Mouse (Mus musculus): Measurements from ENCODE around the gene Tmsb15b1. TPM values are rescaled to one million over a fixed set of nuclear protein-coding genes. Genes with fewer than 3 reads are reported as not detected.
"Not testable (repeated sequence)": the region's sequence is repeated elsewhere in the genome, so short reads cannot be mapped to it uniquely, and the experiment has no call there.

Gene Tmsb15b1
- polyA plus RNA-seq, 1 experiment from 2014 or later = 13.7 TPM

DNA sequence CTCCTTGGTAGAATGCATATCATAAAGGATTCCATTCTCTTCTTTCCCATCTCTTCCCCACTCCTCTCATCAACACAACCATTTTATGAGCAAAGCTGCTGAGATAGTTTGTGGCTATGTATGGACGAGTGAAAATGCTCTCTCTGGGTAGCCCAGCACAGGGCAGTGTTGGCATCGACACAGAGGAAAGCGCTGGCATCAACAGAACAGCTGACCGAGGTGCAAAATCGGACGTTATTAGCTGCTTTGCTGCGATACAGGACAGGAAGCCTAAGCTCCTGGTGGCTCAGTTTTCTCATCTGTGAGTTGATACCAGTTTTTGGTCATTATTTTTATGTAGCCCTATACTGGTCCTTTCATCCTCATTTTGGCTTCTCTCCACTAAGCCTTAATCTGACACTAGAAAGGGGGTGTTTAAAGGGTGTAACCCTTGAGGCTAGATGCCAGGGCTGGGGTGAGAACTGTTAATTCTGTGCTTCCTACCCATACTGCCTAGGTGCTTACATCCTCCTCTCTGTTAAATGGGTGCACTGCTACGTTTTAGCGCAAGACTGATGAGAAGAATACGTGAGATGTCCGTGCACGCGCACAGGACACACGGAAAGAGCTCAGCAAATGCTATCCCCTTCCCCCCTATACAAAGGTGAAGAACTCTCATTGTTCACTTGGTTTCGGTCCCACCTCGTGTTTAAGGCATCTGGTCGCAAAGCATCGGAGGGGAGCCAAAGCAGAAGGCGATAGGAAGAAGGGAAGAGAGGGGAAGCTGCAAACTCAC, 15.7 kb upstream of the Tmsb15b1 start:
- ATAC-seq (ENCODE audit: insufficient number of reproducible peaks, insufficient read depth, low FRiP score, low read depth) = no peak
- 19% methylated on average over 19 of the region's 19 CpGs for WGBS

GRCm38 (mm10) chrX:136991274-136991673, 14.6 kb upstream of the Tmsb15b1 start:
- 42% methylated on average over 2 of the region's 2 CpGs for WGBS
- Histone ChIP-seq H3K36me3 (ENCODE audit: control insufficient read depth, insufficient read depth, low read length) (no peaks in the 10 kb centered on the region), H3K4me3 (ENCODE audit: control insufficient read depth in 1 of 2, insufficient read depth in 1 of 2, low read depth in 1 of 2, low read length in 2 of 2) (no peak overlapping the region), H3K4me2 (ENCODE audit: low read length) (no peak overlapping the region), H3K9me3 (ENCODE audit: control insufficient read depth, low read length) (no peaks in the 10 kb centered on the region), H3K9ac (ENCODE audit: low read length) (no peak overlapping the region), H3K27me3 (ENCODE audit: control insufficient read depth, insufficient read depth, low read length) (no peaks in the 10 kb centered on the region), H3K27ac (replicated peaks in 1 of 2; ENCODE audit: control insufficient read depth in 1 of 2, insufficient read depth in 1 of 2, low read depth in 2 of 2, low read length in 2 of 2) (no peak overlapping the region), H3K4me1 (ENCODE audit: control insufficient read depth in 2 of 2, insufficient read depth in 2 of 2, low read length in 2 of 2) (no peaks in the 10 kb centered on the region; a peak in 1 of 4 replicates)
- no peak for ATAC-seq (ENCODE audit: insufficient number of reproducible peaks, insufficient read depth, low FRiP score, low read depth)

More for the DNA sequence above, 15.7 kb upstream of the Tmsb15b1 start:
- Histone ChIP-seq H3K4me1 (ENCODE audit: control insufficient read depth in 2 of 2, insufficient read depth in 2 of 2, low read length in 2 of 2) (no peaks in the 10 kb centered on the region; a peak in 1 of 4 replicates), H3K27me3 (ENCODE audit: control insufficient read depth, insufficient read depth, low read length) (no peaks in the 10 kb centered on the region), H3K36me3 (ENCODE audit: control insufficient read depth, insufficient read depth, low read length) (no peaks in the 10 kb centered on the region), H3K4me2 (ENCODE audit: low read length) (peak overlapping the region; percentile 72), H3K9ac (ENCODE audit: low read length) (peak overlapping the region; percentile 38), H3K27ac (replicated peaks in 1 of 2; ENCODE audit: control insufficient read depth in 1 of 2, insufficient read depth in 1 of 2, low read depth in 2 of 2, low read length in 2 of 2) (no peak overlapping the region), H3K4me3 (ENCODE audit: control insufficient read depth in 1 of 2, insufficient read depth in 1 of 2, low read depth in 1 of 2, low read length in 2 of 2) (peak overlapping the region; percentile 37 to 39), H3K9me3 (ENCODE audit: control insufficient read depth, low read length) (no peaks in the 10 kb centered on the region)

DNA sequence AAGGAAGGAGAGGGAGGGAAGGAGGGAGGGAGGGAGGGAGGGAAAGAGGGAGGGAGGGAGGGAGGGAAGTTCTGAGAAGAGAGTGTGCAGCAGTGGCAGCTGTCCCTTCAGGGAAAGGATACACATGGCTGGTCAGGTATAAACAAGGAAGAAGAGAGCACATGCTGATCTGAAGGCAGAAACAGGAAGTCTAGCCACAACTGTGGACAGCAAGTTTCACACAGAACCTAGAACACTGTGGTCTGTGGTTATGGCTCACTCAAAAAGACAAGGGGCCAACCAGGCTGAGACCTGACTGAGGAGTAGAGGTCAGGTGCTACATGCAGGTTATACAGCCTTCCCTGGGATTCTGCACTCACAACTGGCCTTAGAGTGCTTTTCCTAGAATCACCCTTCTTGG, 9.4 kb upstream of the Tmsb15b1 start:
- no peak for ATAC-seq (ENCODE audit: insufficient number of reproducible peaks, insufficient read depth, low FRiP score, low read depth)
- no peak overlapping the region for H3K27ac ChIP-seq (replicated peaks in 1 of 2; ENCODE audit: control insufficient read depth in 1 of 2, insufficient read depth in 1 of 2, low read depth in 2 of 2, low read length in 2 of 2)

DNA sequence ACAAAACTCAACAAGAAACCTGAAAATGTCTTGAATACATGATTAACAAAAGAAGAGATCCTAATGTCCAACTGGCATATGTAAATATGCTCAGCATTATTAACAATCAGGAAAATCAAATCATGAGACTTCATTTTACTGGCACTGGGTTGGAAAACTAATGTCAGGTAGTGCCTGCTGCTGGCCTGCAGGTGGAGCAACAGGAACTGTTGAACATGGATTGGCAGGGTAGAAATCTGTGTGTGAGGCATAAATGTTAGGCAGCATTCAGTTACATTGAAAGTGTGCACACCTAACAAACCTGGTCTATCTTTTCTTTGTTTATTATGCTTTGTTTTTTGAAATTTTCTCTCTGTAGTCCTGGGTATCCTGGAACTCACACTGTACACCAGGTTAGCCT, 1.9 kb upstream of the Tmsb15b1 start:
- Histone ChIP-seq H3K4me1 (ENCODE audit: control insufficient read depth in 2 of 2, insufficient read depth in 2 of 2, low read length in 2 of 2) (no peaks in the 10 kb centered on the region), H3K36me3 (ENCODE audit: control insufficient read depth, insufficient read depth, low read length) (no peaks in the 10 kb centered on the region), H3K4me2 (ENCODE audit: low read length) (no peak overlapping the region), H3K27ac (replicated peaks in 1 of 2; ENCODE audit: control insufficient read depth in 1 of 2, insufficient read depth in 1 of 2, low read depth in 2 of 2, low read length in 2 of 2) (no peak overlapping the region), H3K27me3 (ENCODE audit: control insufficient read depth, insufficient read depth, low read length) (no peaks in the 10 kb centered on the region), H3K9ac (ENCODE audit: low read length) (no peak overlapping the region), H3K4me3 (ENCODE audit: control insufficient read depth in 1 of 2, insufficient read depth in 1 of 2, low read depth in 1 of 2, low read length in 2 of 2) (no peak overlapping the region), H3K9me3 (ENCODE audit: control insufficient read depth, low read length) (no peaks in the 10 kb centered on the region)
- no peak for ATAC-seq (ENCODE audit: insufficient number of reproducible peaks, insufficient read depth, low FRiP score, low read depth)

More for the DNA sequence above, 9.4 kb upstream of the Tmsb15b1 start:
- no peak overlapping the region for H3K9ac ChIP-seq (ENCODE audit: low read length)
- H3K36me3 ChIP-seq (ENCODE audit: control insufficient read depth, insufficient read depth, low read length) = no peaks in the 10 kb centered on the region
- no peaks in the 10 kb centered on the region for H3K4me1 ChIP-seq (ENCODE audit: control insufficient read depth in 2 of 2, insufficient read depth in 2 of 2, low read length in 2 of 2)
- no peak overlapping the region for H3K4me2 ChIP-seq (ENCODE audit: low read length)
- no peaks in the 10 kb centered on the region for H3K27me3 ChIP-seq (ENCODE audit: control insufficient read depth, insufficient read depth, low read length)
- no peaks in the 10 kb centered on the region for H3K9me3 ChIP-seq (ENCODE audit: control insufficient read depth, low read length)
- no peak overlapping the region for H3K4me3 ChIP-seq (ENCODE audit: control insufficient read depth in 1 of 2, insufficient read depth in 1 of 2, low read depth in 1 of 2, low read length in 2 of 2)

GRCm38 (mm10) chrX:136975397-136975796, 1.3 kb downstream of the Tmsb15b1 start, which contains the start of gene Tmsb15b2:
TSS of gene Tmsb15b2 (minus strand) at chrX:136975497.
- Histone ChIP-seq H3K4me3 (ENCODE audit: control insufficient read depth in 1 of 2, insufficient read depth in 1 of 2, low read depth in 1 of 2, low read length in 2 of 2) (peak within 1 kb of the TSS; percentile 38 to 54), H3K4me2 (ENCODE audit: low read length) (peak within 1 kb of the TSS; percentile 63), H3K9ac (ENCODE audit: low read length) (peak within 1 kb of the TSS; percentile 50)
- H3K4me1 ChIP-seq (ENCODE audit: control insufficient read depth in 2 of 2, insufficient read depth in 2 of 2, low read length in 2 of 2); ATAC-seq (ENCODE audit: insufficient number of reproducible peaks, insufficient read depth, low FRiP score, low read depth); H3K36me3 ChIP-seq (ENCODE audit: control insufficient read depth, insufficient read depth, low read length); H3K9me3 ChIP-seq (ENCODE audit: control insufficient read depth, low read length); H3K27me3 ChIP-seq (ENCODE audit: control insufficient read depth, insufficient read depth, low read length); H3K27ac ChIP-seq (replicated peaks in 1 of 2; ENCODE audit: control insufficient read depth in 1 of 2, insufficient read depth in 1 of 2, low read depth in 2 of 2, low read length in 2 of 2): not testable (repeated sequence)
- WGBS = 74% methylated on average over 6 of the region's 6 CpGs

GRCm38 (mm10) chrX:136959688-136960087, 17.0 kb downstream of the Tmsb15b1 start:
- Histone ChIP-seq H3K9ac (ENCODE audit: low read length) (no peak overlapping the region), H3K4me2 (ENCODE audit: low read length) (no peak overlapping the region), H3K27me3 (ENCODE audit: control insufficient read depth, insufficient read depth, low read length) (no peaks in the 10 kb centered on the region), H3K27ac (replicated peaks in 1 of 2; ENCODE audit: control insufficient read depth in 1 of 2, insufficient read depth in 1 of 2, low read depth in 2 of 2, low read length in 2 of 2) (no peak overlapping the region), H3K36me3 (ENCODE audit: control insufficient read depth, insufficient read depth, low read length) (no peaks in the 10 kb centered on the region), H3K4me3 (ENCODE audit: control insufficient read depth in 1 of 2, insufficient read depth in 1 of 2, low read depth in 1 of 2, low read length in 2 of 2) (no peak overlapping the region), H3K4me1 (ENCODE audit: control insufficient read depth in 2 of 2, insufficient read depth in 2 of 2, low read length in 2 of 2) (no peaks in the 10 kb centered on the region), H3K9me3 (ENCODE audit: control insufficient read depth, low read length) (no peaks in the 10 kb centered on the region)
- WGBS = 22% methylated on average over 2 of the region's 2 CpGs
- ATAC-seq (ENCODE audit: insufficient number of reproducible peaks, insufficient read depth, low FRiP score, low read depth) = no peak

DNA sequence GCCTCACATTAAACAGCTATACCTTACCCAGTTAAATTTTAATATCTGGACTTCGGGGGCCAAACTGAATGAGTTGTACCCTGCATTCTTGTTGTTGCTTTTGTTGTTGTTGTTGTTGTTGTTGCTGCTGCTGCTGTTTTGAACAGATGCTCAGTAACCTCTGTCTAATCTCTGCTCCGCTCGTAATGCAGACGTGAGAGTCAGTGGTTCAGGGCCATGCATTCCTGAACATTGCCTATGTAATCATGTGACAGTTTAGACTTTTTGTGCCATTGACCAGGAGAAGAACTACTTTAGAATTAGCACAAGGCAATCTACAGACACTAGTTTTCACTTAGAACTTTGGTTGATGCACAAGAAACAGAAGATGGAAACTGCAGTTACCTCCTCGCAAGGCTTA, 18.4 kb downstream of the Tmsb15b1 start:
- H3K4me1 ChIP-seq (ENCODE audit: control insufficient read depth in 2 of 2, insufficient read depth in 2 of 2, low read length in 2 of 2); H3K27me3 ChIP-seq (ENCODE audit: control insufficient read depth, insufficient read depth, low read length); H3K27ac ChIP-seq (replicated peaks in 1 of 2; ENCODE audit: control insufficient read depth in 1 of 2, insufficient read depth in 1 of 2, low read depth in 2 of 2, low read length in 2 of 2); H3K36me3 ChIP-seq (ENCODE audit: control insufficient read depth, insufficient read depth, low read length); H3K9me3 ChIP-seq (ENCODE audit: control insufficient read depth, low read length); ATAC-seq (ENCODE audit: insufficient number of reproducible peaks, insufficient read depth, low FRiP score, low read depth); H3K9ac ChIP-seq (ENCODE audit: low read length): not testable (repeated sequence)
- 57% methylated on average over 5 of the region's 5 CpGs for WGBS
- H3K4me2 ChIP-seq (ENCODE audit: low read length) = peak overlapping the region; percentile 52
- peak overlapping the region; percentile 12 to 21; a peak in 2 of 4 replicates for H3K4me3 ChIP-seq (ENCODE audit: control insufficient read depth in 1 of 2, insufficient read depth in 1 of 2, low read depth in 1 of 2, low read length in 2 of 2)
